Mouse (Mus musculus) heart, adult 2 months (tissue): ENCODE data around the gene Stip1. TPM values are rescaled to one million over a fixed set of nuclear protein-coding genes. Genes with fewer than 3 reads are reported as not detected.
"Not testable (repeated sequence)": the region's sequence is repeated elsewhere in the genome, so short reads cannot be mapped to it uniquely, and the experiment has no call there.

Experiments used
- DNase-seq, 2 experiments: peaks; one replicate each; pipeline ENCODE4 v3.0.0; 2021
- H3K27ac ChIP-seq: fragments of 200-600 bp; 2 replicates; pipeline ENCODE4 v1.8.1; 2022
- H3K27me3 ChIP-seq: fragments of 200-500 bp; 2 replicates; pipeline ENCODE4 v1.6.1; 2012; ENCODE audit warnings: mild to moderate bottlenecking, low read length, inconsistent platforms, mixed read lengths; ENCODE audit not compliant: control insufficient read depth, insufficient read depth
- H3K36me3 ChIP-seq: fragments of 200-500 bp; 2 replicates; pipeline ENCODE4 v1.6.1; 2012; ENCODE audit warnings: low read length, inconsistent platforms; ENCODE audit not compliant: control insufficient read depth, insufficient read depth
- H3K4me1 ChIP-seq: fragments of 200-500 bp; 2 replicates; pipeline ENCODE4 v1.6.1; 2011; ENCODE audit warnings: low read length; ENCODE audit not compliant: control insufficient read depth, insufficient read depth
- H3K4me3 ChIP-seq: fragments of 200-600 bp; 2 replicates; pipeline ENCODE4 v1.8.1; 2022
- H3K79me2 ChIP-seq: fragments of 200-500 bp; replicated peaks from 2 replicates; pipeline ENCODE4 v1.6.1; 2012; ENCODE audit warnings: mild to moderate bottlenecking, inconsistent platforms, low read length, moderate library complexity, mixed read lengths; ENCODE audit not compliant: control insufficient read depth, insufficient read depth
- H3K9ac ChIP-seq: fragments of 200-500 bp; 2 replicates; pipeline ENCODE4 v1.6.1; 2012; ENCODE audit warnings: low read depth, mild to moderate bottlenecking, control low read depth, inconsistent platforms, low read length, mixed read lengths
- CTCF ChIP-seq: fragments of 200-600 bp; IDR thresholded peaks from 2 replicates; pipeline ENCODE4 v1.8.1; 2022; ENCODE audit warnings: antibody characterized with exemption, mild to moderate bottlenecking, moderate library complexity
- EP300 ChIP-seq: fragments of 200-500 bp; IDR thresholded peaks from 2 replicates; pipeline ENCODE4 v1.6.1; 2011; ENCODE audit warnings: low read depth, low read length, control low read depth; ENCODE audit not compliant: insufficient read depth
- POLR2A ChIP-seq: fragments of 200-500 bp; IDR thresholded peaks from 2 replicates; pipeline ENCODE4 v1.6.1; 2011; ENCODE audit warnings: mild to moderate bottlenecking, low read depth, low read length, control low read depth; ENCODE audit not compliant: insufficient read depth
- WGBS: fragments of 180-500 bp; shearing (Covaris S2); methylation state at CpG from one replicate; pipeline ENCODE4 v1.1.7; 2018; 5-methylcytosine and 5-hydroxymethylcytosine counted together
- intact Hi-C: fragments of 180-260 bp; cut with DNase I; formaldehyde crosslinking; loops from one replicate; pipeline ENCODE4 v1.15.1; 2025
- polyA plus RNA-seq: library from polyadenylated mRNA; depleted of rRNA; stranded (reverse); fragments of >200 nt; gene quantifications from 2 replicates; pipeline ENCODE4 v1.2.3, GENCODE M21; 2012
- total RNA-seq, 2 experiments: library from RNA; stranded (reverse); gene quantifications; 2 replicates each; pipeline ENCODE4 v1.2.3; 2021

Gene Stip1
- total and polyA plus RNA-seq, 3 experiments = 49.9 to 121 (median 117) TPM

DNA sequence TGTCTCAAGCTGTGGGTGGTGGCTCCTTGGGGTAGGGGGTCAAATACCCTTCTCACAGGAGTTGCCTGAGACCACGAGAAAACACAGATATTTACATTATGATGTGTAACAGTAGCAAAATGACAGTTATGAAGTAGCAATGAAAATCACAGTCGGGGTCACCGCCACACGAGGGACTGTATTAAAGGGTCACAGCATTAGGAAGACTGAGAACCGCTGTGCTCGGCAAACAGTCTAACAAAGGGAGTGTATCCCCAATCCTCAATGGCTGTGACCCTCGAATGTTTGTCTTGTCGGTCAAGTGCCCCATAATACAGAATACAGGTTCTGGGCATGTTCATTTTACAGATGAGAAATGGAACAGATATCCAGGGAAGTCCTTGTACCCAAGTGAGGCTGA, 45.8 kb downstream of the Stip1 start:
- Histone ChIP-seq H3K4me1 (peaks cover 10% of the 10 kb centered on the region), H3K27me3 (no peaks in the 10 kb centered on the region), H3K9ac (no peak overlapping the region), H3K79me2 (no peaks in the 10 kb centered on the region), H3K4me3 (no peak overlapping the region), H3K36me3 (no peaks in the 10 kb centered on the region), H3K27ac (no peak overlapping the region)
- TF ChIP-seq POLR2A (no peak), CTCF (no peak), EP300 (no peak)
- 86% methylated on average over 8 of the region's 8 CpGs for WGBS
- intact Hi-C loops = no loop called here
- peak in 1 of 2 experiments; percentile 4 for DNase-seq

DNA sequence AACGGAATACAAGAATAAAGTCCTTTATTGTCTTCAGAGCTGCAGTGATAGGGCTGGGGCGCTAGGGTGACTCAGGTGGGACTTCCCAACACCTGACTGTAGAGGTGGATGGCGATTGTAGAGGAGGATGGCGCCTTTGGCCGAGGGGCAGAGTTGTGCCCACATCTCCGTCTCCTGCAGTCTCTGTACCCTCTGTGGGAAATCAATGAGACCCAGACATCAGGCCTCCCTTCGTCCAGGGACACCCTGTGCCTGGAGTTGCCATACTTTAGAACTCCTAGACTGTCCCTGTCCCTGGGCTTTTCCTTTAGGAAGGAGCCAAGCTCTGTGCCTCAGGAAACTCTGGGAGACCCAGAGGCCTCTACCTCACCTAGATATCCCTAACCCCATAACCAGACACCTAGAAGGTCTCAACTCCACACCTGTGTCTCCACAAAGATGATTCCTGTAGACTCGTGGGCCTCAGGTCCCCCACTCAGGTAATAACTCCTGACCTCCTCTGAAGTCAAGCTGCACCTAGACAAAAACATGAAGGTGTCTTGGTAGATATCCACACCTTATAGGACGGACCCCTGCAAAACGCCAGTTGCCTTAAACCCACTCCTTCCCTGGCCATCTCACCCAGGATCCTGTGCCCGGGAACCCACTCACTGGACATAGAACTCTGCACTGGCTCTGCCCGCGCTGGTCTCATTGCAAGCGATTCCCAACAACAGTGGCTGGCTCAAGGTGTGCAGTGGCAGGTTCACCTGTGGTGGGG, 46.6 kb downstream of the Stip1 start:
- Histone ChIP-seq H3K36me3 (no peaks in the 10 kb centered on the region), H3K79me2 (no peaks in the 10 kb centered on the region), H3K4me1 (peaks cover 10% of the 10 kb centered on the region), H3K27me3 (no peaks in the 10 kb centered on the region), H3K27ac (peak overlapping the region; percentile 61), H3K4me3 (peak overlapping the region; percentile 87), H3K9ac (peak overlapping the region; percentile 22)
- DNase-seq = peak in 1 of 2 experiments; percentile 3
- TF ChIP-seq POLR2A (no peak), EP300 (no peak), CTCF (no peak)
- intact Hi-C loops = no loop called here
- 60% methylated on average over 14 of the region's 14 CpGs for WGBS

DNA sequence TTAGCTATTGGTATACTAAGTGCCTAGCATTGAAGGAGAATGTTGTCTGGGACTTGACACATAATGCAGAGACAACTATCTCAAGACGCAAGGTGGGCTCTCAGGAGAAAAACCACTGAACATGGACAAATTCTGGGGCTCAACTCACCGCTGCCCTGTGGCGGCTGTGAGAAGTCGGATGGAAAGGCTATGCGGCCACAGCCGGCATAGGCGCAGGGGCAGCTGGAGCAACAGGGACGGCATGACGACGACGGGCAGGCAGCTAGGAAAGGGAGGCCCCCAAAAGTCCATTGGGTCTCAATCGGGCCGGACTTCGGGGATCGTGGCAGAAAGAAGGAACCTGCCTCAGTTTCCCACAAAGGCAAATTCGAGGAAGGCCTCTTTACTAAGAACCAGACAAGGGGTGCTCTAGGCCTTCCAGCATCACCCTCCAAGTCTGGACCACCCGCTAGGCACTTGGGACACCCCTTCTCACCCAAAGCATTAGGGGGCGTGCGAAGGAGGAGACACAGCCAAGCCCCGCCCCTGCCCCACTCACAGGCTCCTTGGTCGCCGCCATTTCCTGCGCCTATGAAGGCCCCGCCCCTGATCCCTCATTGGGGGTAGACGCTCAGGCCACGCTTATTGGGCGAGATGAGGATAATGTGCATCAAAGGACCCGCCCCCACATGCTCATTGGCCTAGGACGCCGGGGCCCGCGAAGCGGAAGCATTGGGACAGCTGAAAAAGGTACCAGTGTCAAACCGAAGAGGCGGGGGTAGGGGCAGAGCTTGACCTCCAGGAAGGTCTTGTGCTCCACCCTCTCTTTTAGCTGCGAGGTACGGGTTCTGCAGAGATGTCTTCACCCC, 47.5 kb downstream of the Stip1 start, which contains the start of gene Dnajc4:
Dnajc4 (minus strand) TSS at position 562 of the 848 bp plus-strand sequence.
- WGBS = 2% methylated on average over 37 of the region's 37 CpGs
- Histone ChIP-seq H3K4me1 (peaks cover 14% of the 10 kb centered on the region), H3K79me2 (no peaks in the 10 kb centered on the region), H3K27ac (peak within 1 kb of the TSS; percentile 75), H3K9ac (peak within 1 kb of the TSS; percentile 72), H3K36me3 (no peaks in the 10 kb centered on the region), H3K4me3 (peak within 1 kb of the TSS; percentile 87), H3K27me3 (no peaks in the 10 kb centered on the region)
- intact Hi-C loops = no loop called here
- TF ChIP-seq EP300 = peak; percentile 67; the same call in 1 of the 2 replicates
- peak; percentile 43 for TF ChIP-seq CTCF
- TF ChIP-seq POLR2A = peak; percentile 74
- peak; percentile 93 to 97 for DNase-seq

DNA sequence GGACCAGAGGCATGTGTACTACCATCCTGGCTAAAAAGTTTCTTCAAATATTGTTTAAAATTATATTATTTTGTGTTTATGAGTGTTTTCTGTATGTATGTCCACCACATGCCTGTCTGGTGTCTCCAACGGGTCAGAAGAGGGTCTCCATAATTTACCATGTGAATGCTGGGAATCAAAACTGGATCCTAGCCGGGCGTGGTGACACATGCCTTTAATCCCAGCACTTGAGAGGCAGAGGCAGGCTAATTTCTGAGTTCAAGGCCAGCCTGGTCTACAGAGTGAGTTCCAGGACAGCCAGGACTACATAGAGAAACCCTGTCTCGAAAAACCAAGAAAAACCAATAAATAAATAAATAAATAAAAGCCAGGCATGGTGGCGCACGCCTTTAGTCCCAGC, 48.6 kb downstream of the Stip1 start:
- 92% methylated on average over 6 of the region's 6 CpGs for WGBS
- not testable (repeated sequence) for H3K27ac ChIP-seq, H3K36me3 ChIP-seq, H3K4me3 ChIP-seq, H3K9ac ChIP-seq, H3K79me2 ChIP-seq, H3K27me3 ChIP-seq
- DNase-seq = peak in 1 of 2 experiments; percentile 2
- intact Hi-C loops = loop anchor here (1.0 kb wide), 1 partner anchor 10 kb away; no protein-coding TSS in a partner anchor
- peaks cover 12% of the 10 kb centered on the region for H3K4me1 ChIP-seq

DNA sequence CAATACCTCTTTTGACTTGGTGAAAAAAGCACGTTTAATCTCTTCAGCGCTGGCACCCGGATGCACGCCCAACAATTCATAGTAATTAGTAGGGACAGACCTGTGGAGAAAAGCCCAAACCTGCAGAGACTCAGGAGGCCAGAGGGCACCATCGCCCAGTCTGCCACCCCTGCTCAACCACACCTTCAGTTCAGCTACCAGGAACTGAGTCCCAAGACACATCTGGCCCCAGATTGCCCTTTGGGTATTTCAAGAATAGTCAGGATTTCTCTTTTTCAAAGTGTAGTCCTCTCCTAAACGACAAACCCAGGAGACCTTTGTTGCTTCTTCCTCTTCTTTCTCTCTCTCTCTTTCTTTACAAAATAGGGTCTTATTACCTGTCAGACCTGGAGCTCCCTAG, 49.1 kb downstream of the Stip1 start:
- H3K4me3 ChIP-seq = no peak overlapping the region
- no peaks in the 10 kb centered on the region for H3K36me3 ChIP-seq
- no peak overlapping the region for H3K27ac ChIP-seq
- TF ChIP-seq CTCF (no peak), EP300 (no peak), POLR2A (no peak)
- DNase-seq = peak in 1 of 2 experiments; percentile 2
- H3K9ac ChIP-seq = no peak overlapping the region
- H3K4me1 ChIP-seq = peaks cover 13% of the 10 kb centered on the region
- peaks cover 2% of the 10 kb centered on the region; the same call in 1 of the 2 replicates for H3K79me2 ChIP-seq
- 92% methylated on average over 6 of the region's 6 CpGs for WGBS
- H3K27me3 ChIP-seq = no peaks in the 10 kb centered on the region
- intact Hi-C loops = loop anchor here (1.0 kb wide), 1 partner anchor 9 kb away; no protein-coding TSS in a partner anchor

DNA sequence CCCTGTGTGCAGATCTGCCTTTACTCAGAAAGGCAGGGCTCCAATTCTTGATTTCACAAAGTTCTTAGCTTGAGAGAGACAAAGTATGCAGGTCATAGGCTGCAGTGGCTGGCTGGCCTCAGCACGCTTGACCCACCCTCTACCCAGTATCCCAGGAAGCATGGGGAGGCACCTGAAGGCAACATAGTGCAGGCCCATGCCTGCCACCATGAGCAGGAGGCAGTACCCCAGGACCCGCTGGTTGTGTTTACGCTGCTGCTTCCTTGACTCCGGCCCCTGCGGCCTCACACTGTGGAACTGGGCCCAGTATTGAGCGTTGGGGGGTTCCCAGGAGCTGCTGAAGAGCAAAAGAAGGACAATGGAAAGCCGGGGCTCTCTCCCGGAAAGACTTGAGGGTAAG, 50.5 kb downstream of the Stip1 start:
- no peak for TF ChIP-seq CTCF
- TF ChIP-seq POLR2A = no peak
- TF ChIP-seq EP300 = no peak
- Histone ChIP-seq H3K4me3 (no peak overlapping the region), H3K27ac (no peak overlapping the region), H3K9ac (no peak overlapping the region), H3K27me3 (no peaks in the 10 kb centered on the region), H3K79me2 (peaks cover 2% of the 10 kb centered on the region; the same call in 1 of the 2 replicates), H3K4me1 (peaks cover 10% of the 10 kb centered on the region), H3K36me3 (no peaks in the 10 kb centered on the region)
- intact Hi-C loops = no loop called here
- DNase-seq = peak in 1 of 2 experiments; percentile 14
- WGBS = 91% methylated on average over 8 of the region's 8 CpGs
